Mouse (Mus musculus): ENCODE data around the gene Nif3l1.

- TF ChIP-seq POLR2A (IDR thresholded peaks at IDR 0.05; ENCODE audit: insufficient read depth, low read length) (no peak), CTCF (IDR thresholded peaks at IDR 0.05; ENCODE audit: low read depth, low read length) (no peak), EP300 (IDR thresholded peaks at IDR 0.05; ENCODE audit: insufficient read depth, low read depth, low read length) (no peak)
These were observed 34.8 kb upstream of the Nif3l1 start for GRCm38 (mm10) chr1:58410198-58410588.
